Comparison of ENCODE assay signal across 12 mouse cellular contexts in the genomic region with DNA sequence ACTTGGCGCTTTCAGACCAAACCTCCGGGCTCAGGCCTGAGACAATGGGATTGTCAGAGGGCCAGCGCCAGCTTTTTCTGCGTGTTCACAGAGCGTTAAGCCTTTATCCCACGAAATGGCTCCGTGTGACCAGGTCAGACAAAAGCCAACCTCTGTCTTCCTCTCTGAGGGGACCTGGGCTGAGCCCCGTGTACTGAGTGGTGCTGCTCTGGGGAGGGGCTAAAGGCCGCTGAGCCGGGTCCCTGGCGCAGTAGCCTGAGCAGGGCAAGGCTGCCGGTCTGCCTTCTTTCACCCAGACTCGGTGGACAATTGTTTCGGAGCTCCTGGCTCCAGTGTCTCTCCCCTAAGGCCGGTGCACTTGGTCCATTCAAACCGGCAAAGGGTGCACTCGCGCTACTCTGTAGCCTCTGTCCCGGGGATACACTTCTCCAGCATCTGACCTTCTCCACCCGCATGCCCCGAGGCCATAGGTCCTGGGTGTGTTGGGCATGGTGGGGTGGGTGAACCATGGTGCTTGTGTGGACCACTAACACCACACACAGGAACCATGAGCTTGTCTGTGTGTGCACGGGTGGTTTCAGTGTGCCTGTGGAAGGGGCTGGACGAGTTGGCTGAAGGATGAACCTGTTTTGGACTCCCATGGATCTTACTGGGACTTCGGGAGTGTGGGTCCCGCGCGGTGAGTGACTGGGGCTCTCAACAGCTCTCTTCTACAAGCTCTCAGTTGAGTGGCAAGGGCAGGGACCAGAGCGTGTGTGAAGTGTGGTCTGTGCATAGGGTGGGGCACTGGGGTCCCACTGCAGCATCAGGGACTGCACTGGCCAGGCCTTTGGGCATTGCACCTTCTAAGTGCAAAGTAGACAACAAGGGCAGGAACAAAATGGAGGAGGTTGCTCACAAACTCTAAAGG. TPM values are rescaled to one million over a fixed set of nuclear protein-coding genes. Genes with fewer than 3 reads are reported as not detected.
DNase-seq lines count a peak whose midpoint lies in the region; ATAC-seq and TF ChIP-seq lines count a peak whose summit lies in the region.
"Had no signal": no experiment of that assay in that cellular context is flagged by ENCODE, and none has a peak within 500 bp of the region (broad histone marks: within the 10 kb centered on the region; RNA-seq: fewer than 3 reads in every experiment).

No protein-coding gene starts in this region.

- TF ChIP-seq POLR2A in cerebellum, adult 2 months (IDR thresholded peaks at IDR 0.05; ENCODE audit: borderline replicate concordance, insufficient read depth, low read length): no peak

- H3K27me3 ChIP-seq in cerebellum, adult 2 months (ENCODE audit: control insufficient read depth, insufficient read depth, low read length): no peaks in the 10 kb centered on the region
- H3K27me3 ChIP-seq in lung, embryonic 15.5 days: peaks cover 91% of the 10 kb centered on the region
- peaks cover 40% of the 10 kb centered on the region for H3K27me3 ChIP-seq in hindbrain, postnatal 0 days (ENCODE audit: insufficient read depth, low read length)
- peaks cover 17% of the 10 kb centered on the region; the same call in 1 of the 2 replicates for H3K27me3 ChIP-seq in stomach, postnatal 0 days (ENCODE audit: control insufficient read depth, insufficient read depth, low read length)

- H3K4me2 ChIP-seq in lung, embryonic 15.5 days: no peak overlapping the region
- H3K4me2 ChIP-seq in hindbrain, postnatal 0 days (ENCODE audit: low read depth, low read length): peak overlapping the region; percentile 41; the same call in 1 of the 2 replicates
- no peak overlapping the region for H3K4me2 ChIP-seq in stomach, postnatal 0 days (replicated peaks; ENCODE audit: low read depth)

- peak; percentile 31; the same call in 1 of the 2 replicates for ATAC-seq in lung, embryonic 15.5 days (ENCODE audit: borderline replicate concordance, extremely low read depth, low FRiP score, low TSS enrichment)
- ATAC-seq in hindbrain, postnatal 0 days: peak; percentile 48
- ATAC-seq in stomach, postnatal 0 days (ENCODE audit: low FRiP score, low TSS enrichment): 0 out of 2 replicates have a peak, but pooled peaks have one; percentile 15

- H3K36me3 ChIP-seq in lung, embryonic 15.5 days: no peaks in the 10 kb centered on the region
- no peaks in the 10 kb centered on the region for H3K36me3 ChIP-seq in hindbrain, postnatal 0 days (ENCODE audit: insufficient read depth, low read length)
- no peaks in the 10 kb centered on the region for H3K36me3 ChIP-seq in stomach, postnatal 0 days (ENCODE audit: control insufficient read depth, insufficient read depth, low read length)

- no peaks in the 10 kb centered on the region for H3K9me3 ChIP-seq in lung, embryonic 15.5 days
- no peaks in the 10 kb centered on the region for H3K9me3 ChIP-seq in hindbrain, postnatal 0 days (ENCODE audit: low read length)
- H3K9me3 ChIP-seq in stomach, postnatal 0 days (ENCODE audit: control insufficient read depth, low read length): no peaks in the 10 kb centered on the region

- H3K4me3 ChIP-seq in cerebellum, adult 2 months (replicated peaks; ENCODE audit: insufficient read depth, low read depth, low read length): no peak overlapping the region
- no peak overlapping the region for H3K4me3 ChIP-seq in lung, embryonic 15.5 days
- H3K4me3 ChIP-seq in hindbrain, postnatal 0 days (ENCODE audit: low read length): peak overlapping the region; percentile 2; the same call in 1 of the 2 replicates
- no peak overlapping the region for H3K4me3 ChIP-seq in stomach, postnatal 0 days (ENCODE audit: low read depth, low read length)

- no peak overlapping the region for H3K9ac ChIP-seq in lung, embryonic 15.5 days
- H3K9ac ChIP-seq in hindbrain, postnatal 0 days (replicated peaks; ENCODE audit: low read length): no peak overlapping the region
- no peak overlapping the region for H3K9ac ChIP-seq in stomach, postnatal 0 days (ENCODE audit: low read length)

- 72% methylated on average over 28 of the region's 28 CpGs for WGBS in cerebellum, adult 2 months
- 3% methylated on average over 28 of the region's 28 CpGs for WGBS in lung, embryonic 15.5 days
- WGBS in hindbrain, postnatal 0 days: 6% methylated on average over 28 of the region's 28 CpGs
- 4% methylated on average over 28 of the region's 28 CpGs for WGBS in stomach, postnatal 0 days

- peaks cover 8% of the 10 kb centered on the region; the same call in 1 of the 2 replicates for H3K4me1 ChIP-seq in cerebellum, adult 2 months (ENCODE audit: control insufficient read depth, insufficient read depth, low read length)
- H3K4me1 ChIP-seq in lung, embryonic 15.5 days: 0 out of 2 replicates have a peak, but pooled peaks cover 4% of the 10 kb centered on the region
- H3K4me1 ChIP-seq in hindbrain, postnatal 0 days (ENCODE audit: insufficient read depth, low read length): no peaks in the 10 kb centered on the region
- no peaks in the 10 kb centered on the region for H3K4me1 ChIP-seq in stomach, postnatal 0 days (replicated peaks; ENCODE audit: control insufficient read depth, insufficient read depth)

- TF ChIP-seq EP300 in stomach, postnatal 0 days (optimal IDR thresholded peaks at IDR 0.05): no peak

- peak; percentile 39 for DNase-seq in cerebellum, adult 11-12 months
- no peak for DNase-seq in cerebellum, adult 2 months
- no peak for DNase-seq in lung, postnatal 36 days
- DNase-seq in hindbrain, postnatal 0 days (ENCODE audit: low spot score): peak; percentile 38
- DNase-seq in stomach, postnatal 0 days (ENCODE audit: low spot score): no peak
- DNase-seq in MN1 (ENCODE audit: low spot score): no peak
- no peak for DNase-seq in right cerebral cortex, adult 2 months (ENCODE audit: low spot score in 2 of 2)
- DNase-seq: cerebellum, adult 8-10 months; gastrocnemius, postnatal 10 days; right cerebral cortex, postnatal 14 days; thymus, postnatal 4 days had no signal

- no peak for TF ChIP-seq CTCF in cerebellum, adult 2 months (IDR thresholded peaks at IDR 0.05; ENCODE audit: borderline replicate concordance, insufficient read depth, low read depth, low read length)
- no peak for TF ChIP-seq CTCF in hindbrain, postnatal 0 days (IDR thresholded peaks at IDR 0.05; ENCODE audit: low read depth)
- TF ChIP-seq CTCF in stomach, postnatal 0 days (IDR thresholded peaks at IDR 0.05; ENCODE audit: low read depth): no peak

- no peak overlapping the region for H3K27ac ChIP-seq in cerebellum, adult 2 months (ENCODE audit: insufficient read depth, low read length)
- no peak overlapping the region for H3K27ac ChIP-seq in lung, embryonic 15.5 days
- H3K27ac ChIP-seq in hindbrain, postnatal 0 days: no peak overlapping the region
- no peak overlapping the region for H3K27ac ChIP-seq in stomach, postnatal 0 days (replicated peaks)

RNA-seq across cellular contexts. Expression of a gene that starts 40.9 kb away (rescaled TPM):
- 72.9 and 92.2 TPM in 2 replicates for polyA plus RNA-seq in cerebellum, adult 2 months (2012; rRNA removed)
- not detected in 2 replicates for polyA plus RNA-seq in lung, embryonic 15.5 days (2015; fragmentation: Nextera tagmentation; extraction: Ambion mirVana)
- 33.8 and 35.1 TPM in 2 replicates for total RNA-seq in hindbrain, postnatal 0 days (2014; rRNA removed)
- polyA plus RNA-seq in hindbrain, postnatal 0 days (2015; fragmentation: Nextera tagmentation; extraction: Ambion mirVana): 0.98 and 1.1 TPM in 2 replicates
- not detected in 2 replicates for polyA plus RNA-seq in stomach, postnatal 0 days (2015; fragmentation: Nextera tagmentation; extraction: Ambion mirVana)

RNA-seq across cellular contexts. Expression of a gene that starts 53.4 kb away (rescaled TPM):
- polyA plus RNA-seq in cerebellum, adult 2 months (2012; rRNA removed): 115 and 125 TPM in 2 replicates
- 57.6 and 60.4 TPM in 2 replicates for polyA plus RNA-seq in lung, embryonic 15.5 days (2015; fragmentation: Nextera tagmentation; extraction: Ambion mirVana)
- 159 and 183 TPM in 2 replicates for total RNA-seq in hindbrain, postnatal 0 days (2014; rRNA removed)
- polyA plus RNA-seq in hindbrain, postnatal 0 days (2015; fragmentation: Nextera tagmentation; extraction: Ambion mirVana): 100.0 and 102 TPM in 2 replicates
- 62.3 and 67.7 TPM in 2 replicates for polyA plus RNA-seq in stomach, postnatal 0 days (2015; fragmentation: Nextera tagmentation; extraction: Ambion mirVana)

Comparison
In these comparisons a context has a peak if more than half of its experiments do, and no peak if none do; other contexts are left out.
1. DNase-seq: peak in cerebellum, adult 11-12 months (single experiment) and hindbrain, postnatal 0 days (single experiment); none in cerebellum, adult 2 months (0 of 2), lung, postnatal 36 days (single experiment), stomach, postnatal 0 days (single experiment), MN1 (single experiment) and right cerebral cortex, adult 2 months (0 of 2).
2. RNA of a gene that starts 40.9 kb away (polyA plus RNA-seq): 72.9 to 92.2 TPM in cerebellum, adult 2 months; 0.98 to 1.1 TPM in hindbrain, postnatal 0 days, not detected in lung, embryonic 15.5 days and not detected in stomach, postnatal 0 days; every median in the first group is over 10 times any median in the second.
3. Peak in every context shown above with its lines, with median percentiles within 50 percentile points of each other: ATAC-seq.